Mouse (Mus musculus): Measurements from ENCODE around the gene Chst13. TPM values are rescaled to one million over a fixed set of nuclear protein-coding genes. Genes with fewer than 3 reads are reported as not detected.

Chst13 gene
- polyA plus RNA-seq, 1 experiment = 0.05 TPM

DNA sequence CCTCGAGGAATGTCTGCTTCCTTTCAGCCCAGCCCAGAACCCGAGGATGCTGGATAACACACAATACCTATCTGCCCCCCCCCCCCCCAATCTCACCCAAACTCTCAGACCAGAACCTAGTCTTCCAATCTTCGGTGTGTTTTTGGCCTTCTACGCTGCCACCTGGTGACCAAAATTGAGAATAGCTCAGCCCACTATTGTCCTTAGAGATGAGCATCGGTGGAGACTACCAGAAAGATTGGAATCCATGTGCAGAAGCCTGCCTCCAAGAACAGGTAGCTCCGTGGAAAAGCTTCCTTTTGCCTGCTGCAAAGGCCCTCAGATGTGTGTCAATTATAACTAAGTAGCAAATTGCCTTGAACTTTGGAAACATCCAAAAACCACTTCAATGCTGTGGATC, 2.7 kb upstream of the Chst13 start:
- H3K79me3 ChIP-seq (ENCODE audit: low read depth) = no peaks in the 10 kb centered on the region
- no peak overlapping the region for H3ac ChIP-seq (ENCODE audit: control insufficient read depth, insufficient read length, low read depth)
- peaks cover 3% of the 10 kb centered on the region for H3K27me3 ChIP-seq (ENCODE audit: control insufficient read depth, insufficient read depth, insufficient read length)
- H3K79me2 ChIP-seq (ENCODE audit: control insufficient read depth, insufficient read depth) = no peaks in the 10 kb centered on the region
- peak; percentile 4 for TF ChIP-seq CTCF (IDR thresholded peaks at IDR 0.05; ENCODE audit: control insufficient read depth, insufficient read depth, insufficient read length)
- no peak for TF ChIP-seq MAX (IDR thresholded peaks at IDR 0.05)
- H3K36me3 ChIP-seq (ENCODE audit: control insufficient read depth, insufficient read depth) = no peaks in the 10 kb centered on the region
- H3K4me3 ChIP-seq (ENCODE audit: insufficient read depth, poor library complexity, severe bottlenecking) = no peak overlapping the region

- H3K4me3 ChIP-seq (ENCODE audit: insufficient read depth, poor library complexity, severe bottlenecking) = no peak overlapping the region
- no peaks in the 10 kb centered on the region for H3K27me3 ChIP-seq (ENCODE audit: control insufficient read depth, insufficient read depth, insufficient read length)
- H3K79me3 ChIP-seq (ENCODE audit: low read depth) = no peaks in the 10 kb centered on the region
- H3ac ChIP-seq (ENCODE audit: control insufficient read depth, insufficient read length, low read depth) = no peak overlapping the region
- no peak for TF ChIP-seq FOSL1 (IDR thresholded peaks at IDR 0.05; ENCODE audit: insufficient read depth, low read length, poor library complexity, severe bottlenecking)
- no peak for TF ChIP-seq CEBPB (IDR thresholded peaks at IDR 0.05; ENCODE audit: low read depth)
- no peak for TF ChIP-seq MYOD1 (IDR thresholded peaks at IDR 0.05; ENCODE audit: control insufficient read depth, insufficient read length, low read depth)
- TF ChIP-seq MAX (IDR thresholded peaks at IDR 0.05) = no peak
- no peak for TF ChIP-seq USF1 (IDR thresholded peaks at IDR 0.05; ENCODE audit: low read depth)
- no peak for TF ChIP-seq MYOG (IDR thresholded peaks at IDR 0.05; ENCODE audit: control insufficient read depth, extremely low read depth, insufficient read length)
- no peak for TF ChIP-seq CTCF (IDR thresholded peaks at IDR 0.05; ENCODE audit: control insufficient read depth, insufficient read depth, insufficient read length)
- H3K36me3 ChIP-seq (ENCODE audit: control insufficient read depth, insufficient read depth) = no peaks in the 10 kb centered on the region
- H3K79me2 ChIP-seq (ENCODE audit: control insufficient read depth, insufficient read depth) = no peaks in the 10 kb centered on the region
These were observed 522 bp downstream of the Chst13 start for GRCm38 (mm10) chr6:90324463-90324862.

DNA sequence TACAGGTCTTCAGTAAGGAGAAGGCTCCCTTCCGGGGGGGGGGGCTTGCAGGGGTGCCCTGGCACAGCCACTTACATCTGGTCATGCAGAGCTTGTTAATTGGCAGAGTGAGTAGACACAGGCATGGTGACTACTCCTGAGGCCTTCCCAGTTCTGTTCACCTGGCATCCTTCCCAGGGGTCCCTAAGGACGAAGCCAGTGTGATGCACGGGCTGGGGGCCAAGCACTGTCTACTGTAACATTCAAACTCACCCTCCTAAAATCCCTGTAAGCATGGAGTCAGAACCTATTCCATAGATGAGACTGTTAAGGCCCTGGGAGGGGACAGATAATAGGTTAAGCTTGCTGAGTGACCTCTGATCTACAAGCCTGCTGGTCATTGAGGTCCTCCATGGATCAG, 959 bp downstream of the Chst13 start:
- Histone ChIP-seq H3K79me3 (ENCODE audit: low read depth) (no peaks in the 10 kb centered on the region), H3K27me3 (ENCODE audit: control insufficient read depth, insufficient read depth, insufficient read length) (no peaks in the 10 kb centered on the region), H3K4me3 (ENCODE audit: insufficient read depth, poor library complexity, severe bottlenecking) (no peak overlapping the region)

DNA sequence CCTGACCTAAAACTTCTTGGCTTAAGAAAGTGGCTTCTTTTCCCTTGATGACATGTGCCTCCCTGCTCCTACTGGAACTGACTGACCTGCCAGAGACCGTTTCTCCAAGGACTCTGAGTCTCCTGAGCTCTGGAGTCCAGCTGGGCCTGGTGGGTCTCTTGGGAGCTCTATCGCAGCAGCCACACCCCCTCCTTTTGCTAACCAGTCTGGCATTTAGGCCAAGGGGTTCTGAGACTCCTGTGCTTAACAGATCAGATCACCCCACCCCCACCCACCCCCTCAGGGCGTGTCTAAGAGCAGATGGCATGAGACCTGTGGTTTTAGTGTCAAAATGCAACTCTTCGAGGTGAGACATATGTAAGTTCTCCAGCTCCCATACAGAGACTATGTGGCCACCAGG, 3.2 kb downstream of the Chst13 start:
- Histone ChIP-seq H3ac (ENCODE audit: control insufficient read depth, insufficient read length, low read depth) (no peak overlapping the region), H3K79me3 (ENCODE audit: low read depth) (no peaks in the 10 kb centered on the region), H3K27me3 (ENCODE audit: control insufficient read depth, insufficient read depth, insufficient read length) (no peaks in the 10 kb centered on the region), H3K36me3 (ENCODE audit: control insufficient read depth, insufficient read depth) (no peaks in the 10 kb centered on the region), H3K79me2 (ENCODE audit: control insufficient read depth, insufficient read depth) (no peaks in the 10 kb centered on the region), H3K4me3 (ENCODE audit: insufficient read depth, poor library complexity, severe bottlenecking) (no peak overlapping the region)
- TF ChIP-seq MYOG (IDR thresholded peaks at IDR 0.05; ENCODE audit: control insufficient read depth, extremely low read depth, insufficient read length) (no peak), CEBPB (IDR thresholded peaks at IDR 0.05; ENCODE audit: low read depth) (no peak), FOSL1 (IDR thresholded peaks at IDR 0.05; ENCODE audit: insufficient read depth, low read length, poor library complexity, severe bottlenecking) (no peak), MAX (IDR thresholded peaks at IDR 0.05) (no peak), CTCF (IDR thresholded peaks at IDR 0.05; ENCODE audit: control insufficient read depth, insufficient read depth, insufficient read length) (no peak), USF1 (IDR thresholded peaks at IDR 0.05; ENCODE audit: low read depth) (no peak)

More for the DNA sequence above, 959 bp downstream of the Chst13 start:
- no peak overlapping the region for H3ac ChIP-seq (ENCODE audit: control insufficient read depth, insufficient read length, low read depth)
- TF ChIP-seq FOSL1 (IDR thresholded peaks at IDR 0.05; ENCODE audit: insufficient read depth, low read length, poor library complexity, severe bottlenecking) (no peak), CEBPB (IDR thresholded peaks at IDR 0.05; ENCODE audit: low read depth) (no peak), MYOG (IDR thresholded peaks at IDR 0.05; ENCODE audit: control insufficient read depth, extremely low read depth, insufficient read length) (no peak)
- H3K36me3 ChIP-seq (ENCODE audit: control insufficient read depth, insufficient read depth) = no peaks in the 10 kb centered on the region
- no peaks in the 10 kb centered on the region for H3K79me2 ChIP-seq (ENCODE audit: control insufficient read depth, insufficient read depth)

DNA sequence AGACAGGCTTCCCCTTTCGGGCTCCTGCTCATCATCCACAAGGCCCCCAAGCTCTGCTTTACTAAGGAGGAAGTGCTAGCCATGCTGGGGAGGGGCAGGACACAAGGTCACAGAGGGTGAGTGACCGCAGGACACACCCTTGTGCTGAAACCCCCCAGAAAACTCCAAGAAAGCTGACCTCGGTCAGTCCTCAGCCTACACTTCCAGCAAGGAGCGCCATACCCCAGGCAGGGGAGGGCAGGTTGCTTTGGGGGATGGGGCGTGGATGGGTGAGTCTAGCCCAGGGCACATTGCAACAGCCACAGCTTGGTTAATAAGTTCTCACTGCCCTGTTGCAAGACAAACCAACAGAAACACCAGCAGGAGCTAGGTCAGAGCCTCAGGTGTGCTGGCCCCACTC, 4.6 kb downstream of the Chst13 start:
- Histone ChIP-seq H3K79me2 (ENCODE audit: control insufficient read depth, insufficient read depth) (no peaks in the 10 kb centered on the region), H3K79me3 (ENCODE audit: low read depth) (no peaks in the 10 kb centered on the region), H3K4me3 (ENCODE audit: insufficient read depth, poor library complexity, severe bottlenecking) (no peak overlapping the region), H3K36me3 (ENCODE audit: control insufficient read depth, insufficient read depth) (no peaks in the 10 kb centered on the region), H3K27me3 (ENCODE audit: control insufficient read depth, insufficient read depth, insufficient read length) (no peaks in the 10 kb centered on the region), H3ac (ENCODE audit: control insufficient read depth, insufficient read length, low read depth) (no peak overlapping the region)
- no peak for TF ChIP-seq MYOD1 (IDR thresholded peaks at IDR 0.05; ENCODE audit: control insufficient read depth, insufficient read length, low read depth)
- no peak for TF ChIP-seq MYOG (IDR thresholded peaks at IDR 0.05; ENCODE audit: control insufficient read depth, extremely low read depth, insufficient read length)
- no peak for TF ChIP-seq CTCF (IDR thresholded peaks at IDR 0.05; ENCODE audit: control insufficient read depth, insufficient read depth, insufficient read length)
- TF ChIP-seq USF1 (IDR thresholded peaks at IDR 0.05; ENCODE audit: low read depth) = no peak
- TF ChIP-seq FOSL1 (IDR thresholded peaks at IDR 0.05; ENCODE audit: insufficient read depth, low read length, poor library complexity, severe bottlenecking) = no peak
- TF ChIP-seq CEBPB (IDR thresholded peaks at IDR 0.05; ENCODE audit: low read depth) = no peak
- no peak for TF ChIP-seq MAX (IDR thresholded peaks at IDR 0.05)

- H3K36me3 ChIP-seq (ENCODE audit: control insufficient read depth, insufficient read depth) = no peaks in the 10 kb centered on the region
These were observed 5.4 kb downstream of the Chst13 start for GRCm38 (mm10) chr6:90319475-90320191.

More at GRCm38 (mm10) chr6:90319475-90320191, 5.4 kb downstream of the Chst13 start:
- Histone ChIP-seq H3K79me2 (ENCODE audit: control insufficient read depth, insufficient read depth) (no peaks in the 10 kb centered on the region), H3ac (ENCODE audit: control insufficient read depth, insufficient read length, low read depth) (no peak overlapping the region), H3K4me3 (ENCODE audit: insufficient read depth, poor library complexity, severe bottlenecking) (no peak overlapping the region), H3K79me3 (ENCODE audit: low read depth) (no peaks in the 10 kb centered on the region), H3K27me3 (ENCODE audit: control insufficient read depth, insufficient read depth, insufficient read length) (no peaks in the 10 kb centered on the region)
- TF ChIP-seq CTCF (IDR thresholded peaks at IDR 0.05; ENCODE audit: control insufficient read depth, insufficient read depth, insufficient read length) (no peak), USF1 (IDR thresholded peaks at IDR 0.05; ENCODE audit: low read depth) (no peak), MAX (IDR thresholded peaks at IDR 0.05) (no peak), CEBPB (IDR thresholded peaks at IDR 0.05; ENCODE audit: low read depth) (no peak), MYOD1 (IDR thresholded peaks at IDR 0.05; ENCODE audit: control insufficient read depth, insufficient read length, low read depth) (no peak), FOSL1 (IDR thresholded peaks at IDR 0.05; ENCODE audit: insufficient read depth, low read length, poor library complexity, severe bottlenecking) (no peak), MYOG (IDR thresholded peaks at IDR 0.05; ENCODE audit: control insufficient read depth, extremely low read depth, insufficient read length) (no peak)
